Mouse (Mus musculus): Measurements from ENCODE around the gene Mcl1.

DNA sequence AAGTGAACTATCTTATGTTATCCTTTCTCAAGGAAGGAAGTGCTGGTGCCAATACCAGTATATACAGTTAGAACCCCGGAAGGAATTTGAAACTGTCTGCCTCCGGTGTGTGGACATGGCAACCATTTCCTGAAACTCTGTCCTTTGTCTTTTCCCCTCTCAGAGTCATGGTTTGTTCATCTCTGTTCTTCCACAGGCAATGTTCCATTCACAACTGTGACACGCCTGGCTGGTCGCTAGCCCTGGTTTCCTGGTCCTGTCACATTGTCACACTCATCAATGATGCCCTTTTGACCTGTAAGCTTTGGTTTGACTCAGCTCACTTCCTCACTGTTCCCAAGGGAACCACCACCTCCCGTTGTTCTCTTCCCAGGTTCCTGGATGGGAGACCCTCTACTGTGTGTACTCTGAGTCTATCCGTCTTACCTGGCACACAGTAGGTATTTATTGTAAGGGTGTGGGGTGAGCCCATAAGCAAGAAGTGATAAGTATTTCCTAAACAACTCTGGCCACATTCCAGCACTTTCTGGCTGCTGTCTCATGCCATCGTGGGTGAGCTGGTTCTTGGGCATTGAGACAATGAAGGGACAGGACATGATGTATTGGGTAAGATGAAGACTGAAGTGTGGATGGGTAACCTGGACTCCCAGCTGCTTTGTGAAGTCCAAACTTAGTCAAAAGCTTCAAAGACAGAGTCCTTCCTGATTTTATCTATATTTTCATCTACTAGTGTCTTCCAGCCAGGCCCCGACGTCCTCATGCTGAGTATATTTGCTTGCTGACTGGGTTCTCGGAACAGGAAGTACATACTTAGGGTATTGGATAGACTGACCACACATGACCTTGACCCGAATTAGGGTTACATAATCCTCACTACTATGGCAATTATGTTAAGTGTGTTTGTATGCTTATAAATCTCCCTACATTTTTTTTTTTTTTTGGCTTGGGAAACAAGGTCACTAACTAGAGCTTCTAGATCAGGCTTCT lies 35.5 kb downstream of the Mcl1 start:
- TF ChIP-seq CTCF (IDR thresholded peaks at IDR 0.05; ENCODE audit: borderline replicate concordance, insufficient read depth, low read depth, low read length) = no peak
- TF ChIP-seq POLR2A (IDR thresholded peaks at IDR 0.05; ENCODE audit: borderline replicate concordance, insufficient read depth, low read length) = no peak
